Mouse (Mus musculus) heart, embryonic 12.5 days (tissue): ENCODE results near the gene Ngb. TPM values are rescaled to one million over a fixed set of nuclear protein-coding genes. Genes with fewer than 3 reads are reported as not detected.

ENCODE experiments used
- ATAC-seq: fragments of 200-750 bp; cut with Nextera tagmentation; 2 replicates; pipeline ENCODE4 v1.8.0; 2017; ENCODE audit warnings: moderate TSS enrichment, moderate library complexity; ENCODE audit not compliant: insufficient number of reproducible peaks, low FRiP score
- H3K27ac ChIP-seq: fragments of 300-500 bp; sonication (generic); 2 replicates; pipeline ENCODE4 v1.5.1; 2016; ENCODE audit warnings: mild to moderate bottlenecking, moderate library complexity; ENCODE audit not compliant: poor library complexity, severe bottlenecking
- H3K27me3 ChIP-seq: fragments of 300-500 bp; sonication (generic); replicated peaks from 2 replicates; pipeline ENCODE4 v1.6.1; 2016; ENCODE audit warnings: mild to moderate bottlenecking, moderate library complexity
- H3K36me3 ChIP-seq: fragments of 300-500 bp; sonication (generic); 2 replicates; pipeline ENCODE4 v1.6.1; 2016; ENCODE audit warnings: mild to moderate bottlenecking, moderate library complexity
- H3K4me1 ChIP-seq: fragments of 300-500 bp; sonication (generic); replicated peaks from 2 replicates; pipeline ENCODE4 v1.6.1; 2016; ENCODE audit warnings: mild to moderate bottlenecking
- H3K4me2 ChIP-seq: fragments of 300-500 bp; sonication (generic); 2 replicates; pipeline ENCODE4 v1.6.1; 2016; ENCODE audit warnings: mild to moderate bottlenecking, moderate library complexity
- H3K4me3 ChIP-seq: fragments of 300-500 bp; sonication (generic); 2 replicates; pipeline ENCODE4 v1.5.1; 2016; ENCODE audit warnings: mild to moderate bottlenecking
- H3K9ac ChIP-seq: fragments of 300-500 bp; sonication (generic); 2 replicates; pipeline ENCODE4 v1.6.1; 2016; ENCODE audit warnings: mild to moderate bottlenecking, moderate library complexity
- H3K9me3 ChIP-seq: fragments of 300-500 bp; sonication (generic); replicated peaks from 2 replicates; pipeline ENCODE4 v1.6.1; 2016; ENCODE audit warnings: mild to moderate bottlenecking, moderate library complexity
- WGBS: fragments of 180-500 bp; shearing (Covaris S2); methylation state at CpG from one replicate; pipeline ENCODE4 v1.1.7; 2016; 5-methylcytosine and 5-hydroxymethylcytosine counted together
- polyA plus RNA-seq: library from polyadenylated mRNA; unstranded; fragments of >200 nt; fragmentation: Nextera tagmentation; extraction: Ambion mirVana; gene quantifications from 2 replicates; pipeline ENCODE4 v1.2.1, GENCODE M21; 2016

Ngb gene
- polyA plus RNA-seq, 1 experiment from 2014 or later: not detected

DNA sequence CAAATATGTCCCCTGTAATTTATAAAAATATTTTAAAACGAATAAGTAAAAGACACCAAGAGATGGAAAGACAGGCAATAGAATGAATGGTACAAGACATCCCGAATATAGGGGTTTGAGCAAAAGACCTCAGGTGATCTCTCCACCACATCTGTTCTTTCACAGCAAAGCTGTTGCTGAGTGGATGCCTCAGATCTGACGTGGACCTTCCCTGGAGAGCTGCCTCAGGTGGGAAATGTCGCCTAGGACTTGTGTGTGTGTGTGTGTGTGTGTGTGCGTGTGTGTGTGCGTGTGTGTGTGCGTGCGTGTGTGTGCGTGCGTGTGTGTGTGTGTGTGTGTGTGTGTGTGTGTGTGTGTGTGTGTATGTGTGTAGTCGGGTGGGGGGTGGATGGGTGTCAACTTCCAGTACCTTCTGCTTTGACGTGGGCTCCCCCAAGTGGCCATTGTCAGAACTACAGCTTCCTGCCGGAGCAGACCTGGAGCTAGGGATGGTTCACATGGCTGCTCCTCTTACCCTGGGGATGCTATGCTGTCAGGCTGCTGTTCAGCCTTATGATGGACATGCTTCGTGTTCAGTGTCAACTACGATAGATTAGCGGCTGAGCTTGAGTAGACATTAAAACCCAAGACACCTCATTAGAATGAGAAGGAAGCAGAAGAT lies 49.5 kb downstream of the Ngb start:
- Histone ChIP-seq H3K27me3 (peaks cover 50% of the 10 kb centered on the region), H3K9me3 (no peaks in the 10 kb centered on the region), H3K27ac (no peak overlapping the region), H3K4me1 (no peaks in the 10 kb centered on the region), H3K36me3 (no peaks in the 10 kb centered on the region), H3K4me3 (no peak overlapping the region), H3K4me2 (no peak overlapping the region), H3K9ac (no peak overlapping the region)
- no peak for ATAC-seq
- whole genome bisulfite sequencing: 29% methylated on average over 13 of the region's 16 CpGs

- Histone ChIP-seq H3K36me3 (no peaks in the 10 kb centered on the region), H3K9me3 (no peaks in the 10 kb centered on the region), H3K27me3 (peaks cover 24% of the 10 kb centered on the region), H3K4me1 (no peaks in the 10 kb centered on the region), H3K4me3 (no peak overlapping the region), H3K4me2 (no peak overlapping the region), H3K9ac (no peak overlapping the region), H3K27ac (no peak overlapping the region)
- ATAC-seq: no peak
- 47% methylated on average over 3 of the region's 3 CpGs for WGBS
Measured at GRCm38 (mm10) chr12:87047536-87047935, 54.8 kb downstream of the Ngb start.

Other genes starting within 250 kb of the Ngb start
- gene Irf2bpl, start 217.7 kb downstream of the Ngb start, polyA plus RNA-seq: 57.8 and 59.5 TPM in 2 replicates
- gene Cipc, start 155.5 kb downstream of the Ngb start, polyA plus RNA-seq: 28.9 and 29.3 TPM in 2 replicates
- gene Zdhhc22, start 112.1 kb downstream of the Ngb start, polyA plus RNA-seq: not detected in 2 replicates
- not detected in 2 replicates for gene Tmem63c, start 81.2 kb downstream of the Ngb start, polyA plus RNA-seq
- gene Gstz1, start 44.6 kb upstream of the Ngb start, polyA plus RNA-seq: 30.9 and 31.4 TPM in 2 replicates
- gene Pomt2, start 45.4 kb upstream of the Ngb start, polyA plus RNA-seq: 15.4 and 16.0 TPM in 2 replicates
- 0.91 and 1.3 TPM in 2 replicates for gene Samd15, start 97.2 kb upstream of the Ngb start, polyA plus RNA-seq
- 3.4 and 3.7 TPM in 2 replicates for gene Tmed8, start 97.9 kb upstream of the Ngb start, polyA plus RNA-seq
- 0.42 and 1.5 TPM in 2 replicates for gene Noxred1, start 136.2 kb upstream of the Ngb start, polyA plus RNA-seq
- gene Vipas39, start 163.7 kb upstream of the Ngb start, polyA plus RNA-seq: 29.6 and 31.8 TPM in 2 replicates
- 190 and 196 TPM in 2 replicates for gene Ahsa1, start 163.9 kb upstream of the Ngb start, polyA plus RNA-seq
- 0.92 and 1.1 TPM in 2 replicates for gene Ism2, start 197.2 kb upstream of the Ngb start, polyA plus RNA-seq